10 mouse cellular contexts compared by ENCODE assay signal in the genomic region with DNA sequence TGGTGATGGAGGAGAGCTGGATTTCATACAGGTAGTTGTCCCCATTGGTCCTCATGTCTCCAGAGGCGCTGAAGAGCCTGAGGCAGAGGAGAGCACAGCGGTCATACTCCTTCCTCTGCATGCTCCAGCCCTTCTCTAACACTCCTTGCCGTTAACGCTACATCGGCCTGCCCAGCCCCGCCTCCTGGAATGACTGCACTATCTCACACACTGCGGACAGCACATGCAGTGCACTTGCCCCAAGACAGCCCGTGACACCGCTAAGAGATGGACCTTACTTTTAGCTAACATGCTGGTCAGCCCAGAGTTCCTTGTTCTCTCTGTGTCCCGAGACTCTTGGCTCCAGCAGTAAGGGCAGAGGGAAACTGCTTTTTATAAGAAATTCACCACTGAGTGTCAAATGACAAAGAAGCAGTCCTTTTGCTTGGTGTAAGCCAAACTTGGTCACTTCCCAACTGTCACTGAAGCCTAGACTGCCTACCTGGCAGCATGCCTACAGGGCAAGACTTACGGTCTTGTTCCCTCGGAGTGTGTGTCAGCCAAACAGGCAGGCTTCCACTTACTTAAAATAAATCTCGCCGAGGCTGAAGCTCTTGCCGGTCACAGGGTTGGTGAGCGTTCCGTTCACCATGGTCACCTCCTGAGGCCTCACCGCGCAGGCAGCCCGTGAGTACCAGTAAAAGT. TPM values are rescaled to one million over a fixed set of nuclear protein-coding genes. Genes with fewer than 3 reads are reported as not detected.
A peak's percentile ranks its signal among the peaks of the same experiment; 100 is the strongest.
DNase-seq lines count a peak whose midpoint lies in the region; ATAC-seq and TF ChIP-seq lines count a peak whose summit lies in the region.
"Had no signal": no experiment of that assay in that cellular context is flagged by ENCODE, and none has a peak within 500 bp of the region (broad histone marks: within the 10 kb centered on the region; RNA-seq: fewer than 3 reads in every experiment).

No protein-coding gene starts in this region.

- H3K9ac ChIP-seq in lung, embryonic 15.5 days, result no peak overlapping the region
- no peak overlapping the region for H3K9ac ChIP-seq in intestine, embryonic 16.5 days (ENCODE audit: low read depth, low read length)
- H3K9ac ChIP-seq: liver, embryonic 14.5 days had no signal

- peak overlapping the region; percentile 60 for H3K27ac ChIP-seq in lung, embryonic 15.5 days
- no peak overlapping the region for H3K27ac ChIP-seq in intestine, embryonic 16.5 days (ENCODE audit: low read length)
- H3K27ac ChIP-seq: liver, embryonic 14.5 days had no signal

- peaks cover 97% of the 10 kb centered on the region for H3K36me3 ChIP-seq in lung, embryonic 15.5 days
- H3K36me3 ChIP-seq in intestine, embryonic 16.5 days (ENCODE audit: control insufficient read depth, insufficient read depth, low read length), result peaks cover 16% of the 10 kb centered on the region; the same call in 1 of the 2 replicates

- no peaks in the 10 kb centered on the region for H3K4me1 ChIP-seq in lung, adult 2 months (ENCODE audit: control insufficient read depth, insufficient read depth, low read length)
- H3K4me1 ChIP-seq in lung, embryonic 15.5 days, result peaks cover 7% of the 10 kb centered on the region
- peaks cover 14% of the 10 kb centered on the region; the same call in 1 of the 2 replicates for H3K4me1 ChIP-seq in intestine, embryonic 16.5 days (ENCODE audit: control insufficient read depth, insufficient read depth, low read length)

- no peaks in the 10 kb centered on the region for H3K9me3 ChIP-seq in lung, embryonic 15.5 days
- no peaks in the 10 kb centered on the region for H3K9me3 ChIP-seq in intestine, embryonic 16.5 days (ENCODE audit: control insufficient read depth, low read length)

- ATAC-seq in lung, embryonic 15.5 days (ENCODE audit: borderline replicate concordance, extremely low read depth, low FRiP score, low TSS enrichment), result peak; percentile 68
- ATAC-seq in intestine, embryonic 16.5 days, result no peak
- ATAC-seq: Patski had no signal

- WGBS in lung, adult 2 months, result 64% methylated on average over 20 of the region's 20 CpGs
- WGBS in lung, embryonic 15.5 days, result 59% methylated on average over 20 of the region's 20 CpGs
- 75% methylated on average over 20 of the region's 20 CpGs for WGBS in intestine, embryonic 16.5 days

- H3K4me2 ChIP-seq in lung, embryonic 15.5 days, result peak overlapping the region; percentile 10; the same call in 1 of the 2 replicates
- H3K4me2 ChIP-seq in intestine, embryonic 16.5 days (ENCODE audit: low read depth, low read length), result no peak overlapping the region

- TF ChIP-seq POLR2A in lung, adult 2 months (IDR thresholded peaks at IDR 0.05; ENCODE audit: borderline replicate concordance, extremely low read depth, low read depth, low read length), result no peak

- H3K4me3 ChIP-seq in lung, adult 2 months (replicated peaks; ENCODE audit: extremely low read depth, low read depth, low read length), result no peak overlapping the region
- H3K4me3 ChIP-seq in lung, embryonic 15.5 days, result no peak overlapping the region
- no peak overlapping the region for H3K4me3 ChIP-seq in intestine, embryonic 16.5 days (ENCODE audit: low read length)

- H3K27me3 ChIP-seq in lung, embryonic 15.5 days, result no peaks in the 10 kb centered on the region
- no peaks in the 10 kb centered on the region for H3K27me3 ChIP-seq in intestine, embryonic 16.5 days (replicated peaks; ENCODE audit: control insufficient read depth, insufficient read depth, low read length)
- H3K27me3 ChIP-seq: Patski had no signal

- TF ChIP-seq CTCF in lung, adult 2 months (IDR thresholded peaks at IDR 0.05; ENCODE audit: insufficient read depth, low read length), result no peak

- DNase-seq in lung, adult 18-20 months, result peak; percentile 30 to 48
- no peak for DNase-seq in lung, adult 2 months
- peak; percentile 79 for DNase-seq in cerebellum, adult 11-12 months
- peak; percentile 60 to 72 for DNase-seq in heart, adult 9 months (ENCODE audit: low spot score in 2 of 2)
- no peak for DNase-seq in thymus, postnatal 25 days
- DNase-seq in urinary bladder, adult 2 months (ENCODE audit: low spot score), result no peak

RNA-seq across cellular contexts. Expression of a gene that starts 12.9 kb away (rescaled TPM):
- 0.43 and 1.7 TPM in 2 replicates for polyA plus RNA-seq in lung, adult 2 months (2012; rRNA removed)
- polyA plus RNA-seq in lung, embryonic 15.5 days (2015; fragmentation: Nextera tagmentation; extraction: Ambion mirVana), result 6.3 and 11.1 TPM in 2 replicates
- polyA plus RNA-seq in urinary bladder, adult 2 months (2012; rRNA removed), result 3.5 and 4.5 TPM in 2 replicates
- polyA plus RNA-seq in intestine, embryonic 16.5 days (2015; fragmentation: Nextera tagmentation; extraction: Ambion mirVana), result 0.31 and 0.32 TPM in 2 replicates
- polyA plus RNA-seq: Patski had no signal

Comparison
In these comparisons a context has a peak if more than half of its experiments do, and no peak if none do; other contexts are left out.
1. DNase-seq: peak in lung, adult 18-20 months (2 of 2), cerebellum, adult 11-12 months (single experiment) and heart, adult 9 months (2 of 2); none in lung, adult 2 months (single experiment), thymus, postnatal 25 days (single experiment) and urinary bladder, adult 2 months (single experiment).